Mouse (Mus musculus): ENCODE measurements at regions not wholly inside any gene's neighbourhood (a gene's known extent, or its start where the extent isn't known, plus 50 kb on each side); places are given as distances from the start of the nearest gene placed in this dataset.

- Histone ChIP-seq H3K27me3 (no peaks in the 10 kb centered on the region), H3K27ac (no peak overlapping the region)
- ATAC-seq (ENCODE audit: insufficient number of reproducible peaks, insufficient read depth, low FRiP score, low TSS enrichment, low read depth), result no peak
Observed at GRCm38 (mm10) chr9:67114099-67114498, 64.9 kb upstream of the Tpm1 start.

GRCm38 (mm10) chr9:67111836-67112584 is 62.8 kb upstream of the Tpm1 start:
- H3K27ac ChIP-seq, result no peak overlapping the region
- WGBS, result 75% methylated on average over 4 of the region's 4 CpGs

More at GRCm38 (mm10) chr9:67114099-67114498, 64.9 kb upstream of the Tpm1 start:
- H3K9me3 ChIP-seq, result no peaks in the 10 kb centered on the region
- no peak overlapping the region for H3K4me2 ChIP-seq
- WGBS, result 67% methylated on average over 5 of the region's 5 CpGs
- H3K36me3 ChIP-seq, result no peaks in the 10 kb centered on the region
- no peak overlapping the region for H3K9ac ChIP-seq
- H3K4me1 ChIP-seq, result peaks cover 29% of the 10 kb centered on the region
- no peak overlapping the region for H3K4me3 ChIP-seq

GRCm38 (mm10) chr9:67107938-67108337 is 58.7 kb upstream of the Tpm1 start:
- no peaks in the 10 kb centered on the region for H3K36me3 ChIP-seq
- H3K4me1 ChIP-seq, result peaks cover 51% of the 10 kb centered on the region
- WGBS, result 5% methylated on average over 3 of the region's 3 CpGs
- H3K4me2 ChIP-seq, result no peak overlapping the region
- H3K4me3 ChIP-seq, result no peak overlapping the region
- peak overlapping the region; percentile 55; the same call in 1 of the 2 replicates for H3K27ac ChIP-seq
- no peaks in the 10 kb centered on the region for H3K27me3 ChIP-seq
- ATAC-seq (ENCODE audit: insufficient number of reproducible peaks, insufficient read depth, low FRiP score, low TSS enrichment, low read depth), result no peak
- H3K9me3 ChIP-seq, result no peaks in the 10 kb centered on the region
- H3K9ac ChIP-seq, result no peak overlapping the region

More at GRCm38 (mm10) chr9:67111836-67112584, 62.8 kb upstream of the Tpm1 start:
- Histone ChIP-seq H3K4me3 (no peak overlapping the region), H3K9me3 (no peaks in the 10 kb centered on the region), H3K4me2 (no peak overlapping the region), H3K4me1 (peaks cover 37% of the 10 kb centered on the region), H3K36me3 (no peaks in the 10 kb centered on the region), H3K27me3 (no peaks in the 10 kb centered on the region), H3K9ac (no peak overlapping the region)
- no peak for ATAC-seq (ENCODE audit: insufficient number of reproducible peaks, insufficient read depth, low FRiP score, low TSS enrichment, low read depth)

DNA sequence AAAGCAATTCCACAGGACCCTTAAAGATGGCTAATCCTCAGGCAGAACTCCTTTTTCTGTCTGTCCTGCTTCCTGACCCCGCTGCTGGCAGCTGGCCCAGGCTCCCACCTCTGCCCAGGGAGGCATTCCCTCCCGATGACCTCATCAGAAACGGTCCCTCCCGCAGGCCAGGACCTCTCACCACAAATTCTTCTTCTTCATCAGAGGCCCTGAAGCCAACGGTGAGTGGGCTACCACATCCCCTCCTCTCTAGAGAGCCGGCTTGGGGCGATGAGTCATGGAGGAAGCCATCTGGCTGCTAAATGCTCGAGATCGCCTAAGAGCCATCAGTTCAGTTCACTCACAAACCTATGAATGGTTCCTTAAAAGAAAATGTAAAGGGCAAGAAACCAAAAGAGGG is 56.7 kb upstream of the Tpm1 start:
- peaks cover 57% of the 10 kb centered on the region for H3K4me1 ChIP-seq
- no peak overlapping the region for H3K4me2 ChIP-seq
- H3K27me3 ChIP-seq, result no peaks in the 10 kb centered on the region
- no peak overlapping the region for H3K9ac ChIP-seq
- no peaks in the 10 kb centered on the region for H3K36me3 ChIP-seq
- no peaks in the 10 kb centered on the region for H3K9me3 ChIP-seq
- ATAC-seq (ENCODE audit: insufficient number of reproducible peaks, insufficient read depth, low FRiP score, low TSS enrichment, low read depth), result no peak
- H3K27ac ChIP-seq, result peak overlapping the region; percentile 41; the same call in 1 of the 2 replicates
- H3K4me3 ChIP-seq, result no peak overlapping the region
- 18% methylated on average over 9 of the region's 9 CpGs for WGBS

DNA sequence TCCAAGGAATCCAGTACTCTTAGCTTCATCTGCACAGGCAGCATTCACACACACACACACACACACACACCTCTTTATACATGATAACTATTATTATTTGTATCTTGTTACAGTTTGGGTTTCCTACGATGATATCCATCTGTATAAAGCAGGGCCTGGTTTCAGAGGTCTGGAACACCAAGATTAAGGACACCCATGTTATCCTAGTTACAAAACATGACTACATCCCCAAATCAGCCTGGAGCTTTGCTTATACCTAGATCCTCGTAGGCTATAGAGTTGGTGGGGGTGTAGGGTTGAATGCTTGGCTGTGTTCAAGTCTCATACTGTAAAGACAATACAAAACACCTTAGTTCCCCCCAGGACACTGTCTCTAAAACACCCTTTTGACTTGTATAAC is 56.0 kb upstream of the Tpm1 start:
- Histone ChIP-seq H3K4me3 (no peak overlapping the region), H3K4me2 (no peak overlapping the region), H3K9ac (no peak overlapping the region), H3K9me3 (no peaks in the 10 kb centered on the region), H3K27me3 (no peaks in the 10 kb centered on the region), H3K36me3 (no peaks in the 10 kb centered on the region), H3K4me1 (peaks cover 60% of the 10 kb centered on the region), H3K27ac (0 out of 2 replicates have a peak overlapping the region, but pooled peaks have one; percentile 41)
- no peak for ATAC-seq (ENCODE audit: insufficient number of reproducible peaks, insufficient read depth, low FRiP score, low TSS enrichment, low read depth)
- 62% methylated on average over 2 of the region's 2 CpGs for WGBS

GRCm38 (mm10) chr9:67104616-67105015 is 55.4 kb upstream of the Tpm1 start:
- Histone ChIP-seq H3K27ac (no peak overlapping the region), H3K9ac (no peak overlapping the region), H3K36me3 (no peaks in the 10 kb centered on the region), H3K4me1 (peaks cover 62% of the 10 kb centered on the region), H3K27me3 (no peaks in the 10 kb centered on the region), H3K9me3 (no peaks in the 10 kb centered on the region), H3K4me2 (no peak overlapping the region), H3K4me3 (no peak overlapping the region)
- no peak for ATAC-seq (ENCODE audit: insufficient number of reproducible peaks, insufficient read depth, low FRiP score, low TSS enrichment, low read depth)
- 82% methylated on average over 4 of the region's 4 CpGs for WGBS

GRCm38 (mm10) chr9:67102578-67102977 is 53.4 kb upstream of the Tpm1 start:
- no peak overlapping the region for H3K4me3 ChIP-seq
- no peaks in the 10 kb centered on the region for H3K9me3 ChIP-seq
- no peak overlapping the region for H3K9ac ChIP-seq
- peaks cover 67% of the 10 kb centered on the region for H3K4me1 ChIP-seq
- no peaks in the 10 kb centered on the region for H3K36me3 ChIP-seq
- no peaks in the 10 kb centered on the region for H3K27me3 ChIP-seq
- WGBS, result 48% methylated on average over 6 of the region's 6 CpGs
- H3K27ac ChIP-seq, result peak overlapping the region; percentile 34
- H3K4me2 ChIP-seq, result no peak overlapping the region
- ATAC-seq (ENCODE audit: insufficient number of reproducible peaks, insufficient read depth, low FRiP score, low TSS enrichment, low read depth), result no peak

DNA sequence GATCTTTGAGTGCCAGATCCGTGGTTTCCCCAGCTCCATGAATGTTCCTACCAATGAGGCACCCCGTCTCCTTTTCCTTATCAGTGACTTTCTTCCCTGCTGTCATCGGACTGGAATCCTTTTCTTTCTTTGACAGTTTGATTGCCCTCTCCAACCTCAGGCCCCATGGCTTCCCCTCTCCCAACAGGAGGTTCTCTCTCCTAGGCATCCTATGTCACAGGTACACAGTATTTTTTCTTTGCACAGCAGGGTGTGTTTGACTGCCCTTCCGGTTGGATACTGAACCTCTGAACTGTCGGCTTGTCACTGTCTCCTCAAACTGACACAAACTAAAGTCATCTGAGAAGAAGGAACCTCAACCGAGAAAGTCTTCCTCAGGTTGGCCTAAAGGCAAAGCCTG is 50.3 kb upstream of the Tpm1 start:
- no peak for ATAC-seq (ENCODE audit: insufficient number of reproducible peaks, insufficient read depth, low FRiP score, low TSS enrichment, low read depth)
- no peaks in the 10 kb centered on the region for H3K9me3 ChIP-seq
- no peak overlapping the region for H3K27ac ChIP-seq
- no peak overlapping the region for H3K9ac ChIP-seq
- no peak overlapping the region for H3K4me2 ChIP-seq
- no peak overlapping the region for H3K4me3 ChIP-seq
- 65% methylated on average over 6 of the region's 6 CpGs for WGBS
- no peaks in the 10 kb centered on the region for H3K27me3 ChIP-seq
- H3K36me3 ChIP-seq, result no peaks in the 10 kb centered on the region
- peaks cover 40% of the 10 kb centered on the region for H3K4me1 ChIP-seq
